Mouse (Mus musculus): Measurements from ENCODE around the gene Ak5. TPM values are rescaled to one million over a fixed set of nuclear protein-coding genes. Genes with fewer than 3 reads are reported as not detected.

The Ak5 gene
- total and polyA plus RNA-seq, 3 experiments: 0.13 to 0.79 (median 0.23) TPM

DNA sequence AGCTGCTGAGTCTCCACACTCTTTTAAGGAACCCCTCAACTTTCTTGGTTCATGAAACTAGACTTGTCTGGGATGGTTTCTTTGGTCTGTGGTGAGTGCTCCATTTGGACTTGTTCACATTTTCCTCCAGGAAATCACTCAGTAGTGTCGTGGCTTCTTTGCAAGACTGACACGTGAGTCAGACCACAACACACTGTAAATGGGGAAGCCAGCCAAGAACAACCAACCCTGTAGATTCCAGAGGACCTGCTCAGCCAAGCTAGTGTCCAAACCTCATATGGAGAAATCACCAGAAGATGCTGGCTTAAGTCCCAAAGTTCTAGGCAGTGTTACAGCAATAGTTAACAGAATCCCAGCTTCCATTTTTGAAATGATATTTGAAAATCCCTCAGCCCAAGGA, 155.6 kb downstream of the Ak5 start:
- no peak overlapping the region for H3K9ac ChIP-seq (ENCODE audit: insufficient read depth, low read depth)
- no peaks in the 10 kb centered on the region for H3K27me3 ChIP-seq (replicated peaks)
- dilution Hi-C loops (cut with MboI; ENCODE audit: extremely low pct_ligation_motif_present, extremely low pct_unique_long_range_greater_than_20kb, low sequenced_read_pairs) (no loop called here), in situ Hi-C loops (cut with MboI; ENCODE audit: low pct_ligation_motif_present, low pct_unique_long_range_greater_than_20kb, low sequenced_read_pairs) (no loop called here)
- H3K4me3 ChIP-seq (replicated peaks in 1 of 3; ENCODE audit: low read depth in 2 of 3, low read length in 2 of 3, poor library complexity in 1 of 3): no peak overlapping the region
- H3K4me1 ChIP-seq (ENCODE audit: control insufficient read depth in 1 of 2, insufficient read depth in 2 of 2): no peaks in the 10 kb centered on the region
- no peak overlapping the region for H3K27ac ChIP-seq (ENCODE audit: insufficient read depth, low read depth)
- H3K36me3 ChIP-seq (replicated peaks in 1 of 2; ENCODE audit: control insufficient read depth in 1 of 2, insufficient read depth in 1 of 2, low read length in 1 of 2): no peaks in the 10 kb centered on the region
- no peak overlapping the region for H3K4me2 ChIP-seq (ENCODE audit: insufficient read depth, low read depth, poor library complexity, severe bottlenecking)
- no peaks in the 10 kb centered on the region for H3K79me2 ChIP-seq (replicated peaks; ENCODE audit: control insufficient read depth, extremely low read depth, insufficient read depth, poor library complexity, severe bottlenecking)
- TF ChIP-seq ZNF384 (IDR thresholded peaks at IDR 0.05; ENCODE audit: low read depth, low read length): no peak
- no peak for TF ChIP-seq EP300 (IDR thresholded peaks at IDR 0.05; ENCODE audit: low read length)
- no peak for TF ChIP-seq MXI1 (IDR thresholded peaks at IDR 0.05; ENCODE audit: low read depth, low read length)
- no peak for TF ChIP-seq MAX (IDR thresholded peaks at IDR 0.05; ENCODE audit: low read length)
- TF ChIP-seq MEF2A (IDR thresholded peaks at IDR 0.05; ENCODE audit: borderline replicate concordance, low read depth, low read length): no peak
- no peak for TF ChIP-seq NRF1 (IDR thresholded peaks at IDR 0.05; ENCODE audit: low read depth, low read length)
- TF ChIP-seq BHLHE40 (IDR thresholded peaks at IDR 0.05; ENCODE audit: low read depth, low read length): peak; percentile 54; the same call in 1 of the 2 replicates
- H3K9me3 ChIP-seq (replicated peaks; ENCODE audit: low read length): peaks cover 3% of the 10 kb centered on the region
- DNase-seq (ENCODE audit: extremely low read depth): no peak

DNA sequence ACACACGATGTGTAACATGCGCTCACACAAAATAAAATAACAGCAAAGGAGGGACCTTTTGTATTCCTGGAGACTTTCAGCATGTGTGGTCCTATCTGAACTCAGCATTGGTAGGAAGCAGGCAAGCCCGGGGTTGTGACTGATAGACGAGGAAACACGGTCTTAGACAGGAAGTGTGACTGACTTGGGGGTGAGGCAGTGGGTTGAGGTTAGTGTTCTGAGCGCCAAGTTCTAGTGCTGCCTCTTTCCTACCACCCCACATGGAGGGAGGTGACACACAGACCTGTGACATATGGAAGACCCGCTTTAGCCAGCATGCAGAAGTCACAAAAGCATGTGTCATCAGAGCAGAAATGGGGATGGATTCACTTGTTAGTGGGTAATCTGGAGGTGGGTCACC, 158.9 kb downstream of the Ak5 start:
- H3K4me1 ChIP-seq (ENCODE audit: control insufficient read depth in 1 of 2, insufficient read depth in 2 of 2): no peaks in the 10 kb centered on the region
- dilution Hi-C loops (cut with MboI; ENCODE audit: extremely low pct_ligation_motif_present, extremely low pct_unique_long_range_greater_than_20kb, low sequenced_read_pairs): no loop called here

DNA sequence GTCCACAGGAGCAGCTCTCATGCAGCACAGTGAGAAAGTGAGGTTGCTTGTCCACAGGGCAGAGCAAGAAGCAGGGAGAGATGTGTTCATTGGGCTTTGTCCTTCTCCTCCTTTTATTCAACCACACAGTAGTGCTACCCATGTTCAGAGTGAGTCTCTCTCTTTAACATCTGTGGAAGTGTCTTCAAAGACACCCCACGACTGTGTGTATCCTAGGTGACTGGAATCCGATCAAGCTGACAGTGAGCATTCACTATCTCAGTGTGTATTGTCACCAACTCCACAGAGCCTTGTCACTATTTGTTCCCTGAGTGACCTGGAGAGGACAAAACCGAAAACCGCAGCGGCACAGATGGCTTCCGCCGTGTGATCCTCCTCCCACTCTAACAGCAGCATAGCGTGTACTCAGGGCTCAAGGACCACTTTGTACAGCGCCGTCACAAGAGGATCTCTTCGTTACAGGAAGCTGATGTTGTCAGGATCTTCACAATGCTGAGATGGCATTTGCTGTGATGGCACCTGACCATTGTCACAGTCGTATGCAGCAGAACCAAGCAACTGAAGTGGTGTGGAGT, 159.7 kb downstream of the Ak5 start:
- DNase-seq (ENCODE audit: extremely low read depth): no peak
- H3K9ac ChIP-seq (ENCODE audit: insufficient read depth, low read depth): no peak overlapping the region
- H3K36me3 ChIP-seq (replicated peaks in 1 of 2; ENCODE audit: control insufficient read depth in 1 of 2, insufficient read depth in 1 of 2, low read length in 1 of 2): no peaks in the 10 kb centered on the region
- no peak overlapping the region for H3K4me2 ChIP-seq (ENCODE audit: insufficient read depth, low read depth, poor library complexity, severe bottlenecking)
- H3K27me3 ChIP-seq (replicated peaks): no peaks in the 10 kb centered on the region
- peaks cover 3% of the 10 kb centered on the region for H3K9me3 ChIP-seq (replicated peaks; ENCODE audit: low read length)
- H3K27ac ChIP-seq (ENCODE audit: insufficient read depth, low read depth): no peak overlapping the region
- dilution Hi-C loops (cut with MboI; ENCODE audit: extremely low pct_ligation_motif_present, extremely low pct_unique_long_range_greater_than_20kb, low sequenced_read_pairs): no loop called here
- no peak overlapping the region for H3K4me3 ChIP-seq (replicated peaks in 1 of 3; ENCODE audit: low read depth in 2 of 3, low read length in 2 of 3, poor library complexity in 1 of 3)
- H3K79me2 ChIP-seq (replicated peaks; ENCODE audit: control insufficient read depth, extremely low read depth, insufficient read depth, poor library complexity, severe bottlenecking): no peaks in the 10 kb centered on the region
- no peaks in the 10 kb centered on the region for H3K4me1 ChIP-seq (ENCODE audit: control insufficient read depth in 1 of 2, insufficient read depth in 2 of 2)
- TF ChIP-seq PAX5 (IDR thresholded peaks at IDR 0.05; ENCODE audit: low read length) (no peak), MXI1 (IDR thresholded peaks at IDR 0.05; ENCODE audit: low read depth, low read length) (no peak), JUND (conservative IDR thresholded peaks at IDR 0.05; ENCODE audit: low read depth, low read length) (no peak), MAX (IDR thresholded peaks at IDR 0.05; ENCODE audit: low read length) (no peak), RAD21 (IDR thresholded peaks at IDR 0.05; ENCODE audit: low read depth, low read length) (no peak), JUN (IDR thresholded peaks at IDR 0.05; ENCODE audit: insufficient read depth, low read depth, low read length) (no peak), NRF1 (IDR thresholded peaks at IDR 0.05; ENCODE audit: low read depth, low read length) (no peak), HCFC1 (IDR thresholded peaks at IDR 0.05; ENCODE audit: low read depth, low read length) (no peak), USF2 (conservative IDR thresholded peaks at IDR 0.05; ENCODE audit: low read depth, low read length) (no peak), MYC (IDR thresholded peaks at IDR 0.05; ENCODE audit: low read depth, low read length) (no peak), ZMIZ1 (IDR thresholded peaks at IDR 0.05; ENCODE audit: low read depth, low read length) (no peak), MAFK (IDR thresholded peaks at IDR 0.05; ENCODE audit: insufficient replicate concordance, low read length) (no peak), ZKSCAN1 (IDR thresholded peaks at IDR 0.05; ENCODE audit: borderline replicate concordance, low read depth, low read length) (no peak), TCF12 (IDR thresholded peaks at IDR 0.05; ENCODE audit: low read depth, low read length) (no peak)
- in situ Hi-C loops (cut with MboI; ENCODE audit: low pct_ligation_motif_present, low pct_unique_long_range_greater_than_20kb, low sequenced_read_pairs): no loop called here

More for the DNA sequence above, 158.9 kb downstream of the Ak5 start:
- no peak overlapping the region for H3K4me2 ChIP-seq (ENCODE audit: insufficient read depth, low read depth, poor library complexity, severe bottlenecking)
- no peak overlapping the region for H3K4me3 ChIP-seq (replicated peaks in 1 of 3; ENCODE audit: low read depth in 2 of 3, low read length in 2 of 3, poor library complexity in 1 of 3)
- no peak overlapping the region for H3K9ac ChIP-seq (ENCODE audit: insufficient read depth, low read depth)
- H3K27ac ChIP-seq (ENCODE audit: insufficient read depth, low read depth): no peak overlapping the region
- in situ Hi-C loops (cut with MboI; ENCODE audit: low pct_ligation_motif_present, low pct_unique_long_range_greater_than_20kb, low sequenced_read_pairs): no loop called here
- no peaks in the 10 kb centered on the region for H3K36me3 ChIP-seq (replicated peaks in 1 of 2; ENCODE audit: control insufficient read depth in 1 of 2, insufficient read depth in 1 of 2, low read length in 1 of 2)
- DNase-seq (ENCODE audit: extremely low read depth): no peak
- no peaks in the 10 kb centered on the region for H3K79me2 ChIP-seq (replicated peaks; ENCODE audit: control insufficient read depth, extremely low read depth, insufficient read depth, poor library complexity, severe bottlenecking)
- TF ChIP-seq USF2 (conservative IDR thresholded peaks at IDR 0.05; ENCODE audit: low read depth, low read length) (no peak), POLR2AphosphoS2 (IDR thresholded peaks at IDR 0.05; ENCODE audit: low read depth, low read length) (no peak), NRF1 (IDR thresholded peaks at IDR 0.05; ENCODE audit: low read depth, low read length) (no peak), MAZ (IDR thresholded peaks at IDR 0.05; ENCODE audit: low read depth, low read length) (no peak), HCFC1 (IDR thresholded peaks at IDR 0.05; ENCODE audit: low read depth, low read length) (no peak), ZMIZ1 (IDR thresholded peaks at IDR 0.05; ENCODE audit: low read depth, low read length) (no peak), MXI1 (IDR thresholded peaks at IDR 0.05; ENCODE audit: low read depth, low read length) (no peak), SIN3A (IDR thresholded peaks at IDR 0.05; ENCODE audit: low read length) (no peak), CHD2 (IDR thresholded peaks at IDR 0.05; ENCODE audit: low read length) (no peak), MEF2A (IDR thresholded peaks at IDR 0.05; ENCODE audit: borderline replicate concordance, low read depth, low read length) (no peak), CTCF (conservative IDR thresholded peaks at IDR 0.05 in 1 of 2, IDR thresholded peaks at IDR 0.05 in 1 of 2; ENCODE audit: low read depth in 2 of 2, low read length in 2 of 2) (no peak)
- no peaks in the 10 kb centered on the region for H3K27me3 ChIP-seq (replicated peaks)
- peaks cover 3% of the 10 kb centered on the region for H3K9me3 ChIP-seq (replicated peaks; ENCODE audit: low read length)

Data from CH12.LX (cell line).